Mouse (Mus musculus) hematopoietic stem cell, adult 5-6 weeks (primary cell): ENCODE data around the gene Rptor. TPM values are rescaled to one million over a fixed set of nuclear protein-coding genes. Genes with fewer than 3 reads are reported as not detected.

ENCODE experiments used
- ATAC-seq, 2 experiments: fragments of 125-278 bp in 1 of 2; replicated peaks in 1 of 2; 2 replicates each; pipeline ENCODE4 v1.8.0; 2016 to 2017; ENCODE audit warnings: inconsistent platforms in 2 of 2, mild to moderate bottlenecking in 2 of 2, moderate number of reproducible peaks in 2 of 2, low read depth in 1 of 2, moderate TSS enrichment in 1 of 2; ENCODE audit not compliant: low FRiP score in 2 of 2, poor library complexity in 2 of 2, severe bottlenecking in 2 of 2, insufficient read depth in 1 of 2, low TSS enrichment in 1 of 2
- total RNA-seq: library from RNA; stranded (forward); fragments of 172-1452, 232-1000 nt; gene quantifications from 2 replicates; pipeline ENCODE4 v1.2.3, GENCODE M21; 2017

The Rptor gene
- total RNA-seq, 1 experiment from 2014 or later, result 21.8 TPM

DNA sequence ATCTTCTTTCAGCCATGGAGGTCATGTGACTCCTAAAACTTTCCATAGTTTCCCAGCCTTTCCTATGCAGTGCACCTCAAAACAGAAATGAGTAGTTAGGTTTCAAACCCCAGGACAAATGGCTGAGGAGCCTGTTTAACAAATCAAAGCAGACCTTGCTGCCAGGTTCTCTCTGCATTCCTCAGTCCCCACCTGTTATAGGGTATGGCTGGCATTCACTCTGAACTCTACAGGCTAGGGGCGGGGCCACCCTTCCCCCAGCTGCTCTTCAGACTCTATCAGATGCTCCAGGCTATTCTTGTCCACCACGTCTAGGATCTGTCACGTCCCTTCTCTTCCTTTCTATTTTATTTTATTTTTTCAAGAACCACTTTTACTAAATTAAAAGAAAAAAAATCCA is 8.7 kb upstream of the Rptor start:
- ATAC-seq, result no peak

DNA sequence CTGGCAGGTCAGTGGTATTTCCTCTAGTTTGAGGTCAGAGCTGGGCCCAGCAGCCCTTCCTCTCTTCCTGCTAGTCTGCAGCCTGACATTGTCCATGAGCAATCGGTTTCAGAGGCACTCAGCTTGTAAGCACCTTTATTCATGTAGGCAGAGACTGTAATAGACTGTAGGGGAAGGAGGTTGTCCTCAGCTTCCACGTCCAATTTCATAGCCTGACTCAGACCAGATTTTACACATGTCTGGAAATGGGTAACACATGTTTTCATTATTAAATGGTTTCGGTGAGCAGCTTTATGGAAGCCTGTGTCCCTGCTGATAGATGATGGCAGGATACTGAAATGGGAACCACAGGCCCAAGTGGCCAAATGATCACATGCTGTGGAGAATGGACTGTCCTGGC is 3.8 kb upstream of the Rptor start:
- no peak for ATAC-seq

DNA sequence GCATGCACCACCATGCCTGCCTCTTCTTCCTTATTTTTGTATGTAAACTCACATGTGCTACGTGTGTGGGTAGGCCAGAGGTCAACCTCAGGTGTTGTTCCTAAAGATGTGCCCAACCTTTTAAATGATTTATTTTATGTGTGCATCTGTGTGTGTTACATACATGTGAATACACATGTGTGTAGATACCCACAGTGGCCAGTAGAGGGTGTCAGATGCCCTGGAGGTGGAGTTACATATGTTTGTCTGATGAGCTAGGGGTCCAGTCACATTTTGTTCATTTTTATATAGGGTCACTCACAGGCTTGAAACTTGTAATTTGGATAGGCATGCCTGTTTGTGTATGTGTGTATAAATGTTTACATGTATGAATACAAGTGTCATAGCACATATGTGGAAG is 2.4 kb upstream of the Rptor start:
- no peak for ATAC-seq

DNA sequence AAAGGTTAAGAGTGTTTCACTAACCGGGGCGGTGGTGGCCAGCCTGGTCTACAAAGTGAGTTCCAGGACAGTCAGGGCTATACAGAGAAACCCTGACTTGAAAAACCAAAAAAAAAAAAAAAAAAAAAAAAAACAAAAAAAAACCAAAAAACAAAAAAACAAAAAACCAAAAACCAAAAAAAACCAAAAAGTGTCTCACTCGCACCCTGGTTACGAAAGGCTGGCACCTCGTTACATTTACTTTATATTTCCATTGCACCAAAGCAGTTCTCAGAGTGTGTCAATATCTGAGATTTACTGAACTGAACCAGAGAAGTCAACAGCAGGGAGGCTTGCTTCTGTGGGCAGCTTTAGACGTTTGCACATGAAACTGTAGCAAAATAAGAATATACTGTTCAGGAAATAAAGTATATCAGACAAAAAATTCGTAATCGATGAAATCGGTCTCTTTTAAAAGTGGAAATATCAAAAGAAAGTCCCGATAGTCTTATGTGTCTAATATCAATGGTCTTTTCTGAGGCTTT is 466 bp upstream of the Rptor start:
- no peak for ATAC-seq

DNA sequence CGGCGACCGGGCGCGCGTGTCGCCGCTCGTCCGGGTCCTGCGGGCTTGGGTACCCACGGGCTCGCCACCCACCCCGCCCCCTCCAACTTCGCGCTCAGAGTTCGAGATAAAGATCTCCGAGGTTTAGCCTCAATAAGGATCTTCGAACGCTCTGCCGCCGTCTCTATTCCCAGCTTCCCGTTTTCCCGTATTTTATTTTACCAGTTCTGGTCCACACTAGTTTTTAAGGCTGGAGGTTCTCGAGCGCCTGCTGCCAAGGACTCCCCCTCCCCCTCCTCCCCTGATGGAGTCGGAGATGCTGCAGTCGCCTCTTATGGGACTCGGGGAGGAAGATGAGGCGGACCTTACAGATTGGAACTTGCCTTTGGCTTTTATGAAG is 811 bp downstream of the Rptor start:
- ATAC-seq, result no peak

DNA sequence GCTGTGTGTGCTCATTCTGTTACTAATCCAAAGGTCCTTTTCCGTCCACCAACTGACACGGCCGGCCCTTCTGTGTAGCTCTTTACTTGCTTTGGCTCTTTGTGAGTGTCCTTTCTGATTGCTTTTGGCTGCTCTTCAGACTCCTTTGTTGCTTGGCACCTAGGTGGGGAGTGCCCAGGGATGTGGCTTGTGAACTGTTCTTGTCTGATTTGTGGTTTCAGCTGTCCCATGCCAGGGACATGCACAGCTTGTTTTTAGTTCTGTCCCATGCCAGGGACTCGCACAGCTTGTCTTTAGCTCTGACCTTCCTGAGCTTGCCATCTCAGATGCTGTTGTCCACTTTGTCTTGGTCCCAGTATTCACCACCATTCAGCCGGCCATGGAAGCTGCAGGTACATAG is 4.8 kb downstream of the Rptor start:
- ATAC-seq, result no peak

DNA sequence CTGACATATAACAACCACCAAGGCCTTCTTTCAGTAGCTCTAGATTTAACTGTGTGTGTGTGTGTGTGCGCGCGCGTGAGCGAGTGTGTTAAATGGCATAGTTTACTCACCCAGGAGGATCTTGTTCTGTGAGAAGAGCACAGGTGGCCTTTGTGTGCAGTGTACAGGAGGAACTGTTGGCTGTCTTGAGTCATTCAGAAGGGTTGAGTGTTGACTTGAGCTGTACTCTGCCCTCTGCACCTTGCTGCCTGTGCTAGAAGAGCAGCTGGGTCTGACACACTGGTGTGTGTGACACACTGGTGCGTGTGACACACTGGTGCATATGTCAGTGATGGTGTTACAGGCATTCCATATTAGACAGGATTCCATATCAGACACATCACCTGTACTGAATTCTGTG is 8.8 kb downstream of the Rptor start:
- no peak for ATAC-seq

DNA sequence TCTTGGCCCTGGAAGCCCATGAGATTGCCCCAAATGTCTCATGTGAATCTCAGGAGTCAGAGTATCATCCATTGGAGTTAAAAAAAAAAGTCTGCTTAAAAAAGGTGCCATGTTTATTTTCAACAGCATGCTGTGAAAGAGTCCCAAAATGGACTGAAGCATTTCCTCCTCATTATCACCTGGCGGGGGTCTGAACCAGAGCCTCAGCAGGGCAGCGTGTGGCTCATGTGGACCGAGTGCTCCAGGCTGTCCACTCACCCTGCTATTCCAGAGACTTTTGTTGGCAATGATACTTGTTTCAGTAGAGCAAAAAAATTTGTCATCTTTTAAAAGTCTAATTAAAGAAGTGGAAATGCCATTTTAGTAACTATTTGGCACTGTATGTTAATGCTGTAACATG is 9.5 kb downstream of the Rptor start:
- ATAC-seq, result no peak

DNA sequence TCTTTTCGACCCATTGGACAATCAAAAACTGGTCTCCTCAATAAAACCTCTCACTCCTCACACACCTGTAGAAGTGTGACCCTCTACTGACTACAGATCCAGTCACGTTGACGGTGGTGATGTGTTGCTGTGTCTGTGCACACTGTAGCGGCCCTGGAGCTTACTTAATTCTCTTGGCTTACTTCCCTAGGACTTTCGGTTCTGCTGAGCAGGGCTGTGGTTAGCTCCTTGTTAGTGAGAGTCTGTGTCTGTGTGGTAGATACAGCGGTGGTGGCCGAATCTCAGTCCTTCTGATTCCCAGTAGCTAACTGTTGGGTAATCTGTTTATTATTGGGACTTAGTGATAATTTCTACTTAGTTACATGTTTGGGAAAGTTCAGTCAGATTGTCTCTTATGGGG is 12.4 kb downstream of the Rptor start:
- ATAC-seq, result no peak

DNA sequence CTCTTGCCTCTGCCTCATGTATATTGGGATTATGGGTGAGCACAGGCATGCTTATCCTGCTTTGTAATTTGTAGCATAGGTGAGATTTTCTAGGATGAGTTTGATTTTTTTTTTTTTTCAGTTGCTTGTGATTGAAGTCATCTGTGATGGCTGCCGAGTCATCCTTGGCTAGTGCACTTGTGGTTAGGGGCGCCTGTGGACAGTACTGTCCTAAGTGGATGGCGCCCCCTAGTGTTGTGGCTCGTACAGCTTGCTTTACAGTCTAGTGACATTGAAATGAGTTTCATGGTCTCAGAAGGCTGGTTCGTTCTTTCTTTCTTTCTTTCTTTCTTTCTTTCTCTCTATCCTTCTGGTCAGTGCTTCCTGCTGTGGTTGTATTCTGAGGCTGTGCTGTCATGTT is 16.1 kb downstream of the Rptor start:
- no peak; a peak in 1 of 4 replicates for ATAC-seq

DNA sequence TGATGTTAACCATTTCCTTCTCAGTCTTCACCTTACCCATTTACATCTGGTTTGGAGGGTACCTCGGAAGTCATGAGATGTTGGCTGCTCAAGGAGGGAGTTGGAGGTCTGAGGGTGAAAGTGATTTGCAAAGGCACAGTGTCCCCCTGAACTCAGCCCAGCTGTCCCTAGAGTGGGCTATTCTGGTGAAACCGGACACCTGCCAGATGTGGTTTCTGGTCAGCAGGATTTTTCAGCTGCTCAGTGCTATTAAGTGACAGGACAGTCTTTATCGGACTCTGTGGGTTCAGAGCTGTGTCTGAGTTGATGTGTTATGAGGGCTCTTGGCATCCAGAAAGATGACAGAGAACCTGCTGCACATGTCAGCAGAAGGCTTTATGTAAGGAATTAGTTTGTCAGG is 18.6 kb downstream of the Rptor start:
- ATAC-seq, result no peak

DNA sequence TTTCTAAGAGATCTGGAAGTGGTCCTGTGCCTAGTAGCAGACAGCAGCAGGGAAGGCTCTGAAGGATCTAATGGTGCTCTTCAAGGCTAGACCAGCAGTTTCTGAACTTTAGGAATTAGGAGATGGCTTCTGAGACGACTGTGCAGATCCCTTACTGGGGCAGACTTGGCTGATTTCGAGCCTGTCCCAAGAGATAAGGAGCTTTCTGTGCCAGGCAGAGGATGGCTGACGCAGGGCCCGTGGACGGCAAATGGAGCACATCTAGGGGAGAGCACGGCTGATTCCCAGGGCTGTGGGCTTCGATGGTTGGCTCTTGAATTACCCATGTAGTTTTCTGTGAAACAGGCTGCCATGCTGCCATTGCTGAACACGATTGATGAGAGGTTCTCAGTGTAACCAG is 21.1 kb downstream of the Rptor start:
- no peak for ATAC-seq

DNA sequence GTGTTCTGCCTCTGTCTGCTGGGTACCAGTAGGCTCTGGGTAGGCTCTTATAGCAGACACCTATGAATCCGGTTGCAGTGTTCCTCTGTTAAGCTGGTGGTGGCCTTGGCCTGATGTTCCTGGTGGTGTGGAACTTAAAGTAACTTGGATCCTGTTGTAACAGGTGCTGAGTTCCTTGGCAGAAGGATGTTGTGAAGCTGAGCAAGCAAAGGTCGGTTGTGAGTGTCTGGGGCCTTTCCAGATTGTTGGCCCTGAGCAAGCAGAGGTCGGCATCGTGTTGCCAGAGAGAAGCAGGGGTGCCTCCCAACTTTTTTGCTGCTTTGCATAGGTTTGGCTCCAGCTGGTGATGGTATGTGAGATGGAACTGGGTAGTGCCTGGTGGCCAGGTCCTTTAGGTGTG is 21.7 kb downstream of the Rptor start:
- ATAC-seq, result no peak

DNA sequence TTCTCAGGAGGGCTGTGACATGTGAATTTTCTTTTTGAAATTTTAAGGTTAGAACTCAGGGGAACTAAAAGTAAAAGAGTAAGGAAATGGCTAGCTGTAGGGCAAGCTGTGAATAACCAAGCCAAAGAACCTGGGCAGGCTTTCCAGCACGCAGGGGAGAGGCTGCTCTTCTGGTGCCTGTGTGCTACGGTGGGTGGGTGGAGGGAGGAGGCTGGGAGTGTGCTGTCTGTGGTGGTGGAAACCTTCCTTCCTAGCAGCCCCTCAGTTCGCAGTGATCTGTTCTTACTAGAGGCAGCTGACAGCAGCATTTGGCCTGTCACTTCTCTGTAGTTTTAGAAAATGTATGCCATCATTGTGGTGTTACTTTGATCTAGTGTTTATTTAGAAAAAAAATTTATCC is 22.2 kb downstream of the Rptor start:
- no peak for ATAC-seq

DNA sequence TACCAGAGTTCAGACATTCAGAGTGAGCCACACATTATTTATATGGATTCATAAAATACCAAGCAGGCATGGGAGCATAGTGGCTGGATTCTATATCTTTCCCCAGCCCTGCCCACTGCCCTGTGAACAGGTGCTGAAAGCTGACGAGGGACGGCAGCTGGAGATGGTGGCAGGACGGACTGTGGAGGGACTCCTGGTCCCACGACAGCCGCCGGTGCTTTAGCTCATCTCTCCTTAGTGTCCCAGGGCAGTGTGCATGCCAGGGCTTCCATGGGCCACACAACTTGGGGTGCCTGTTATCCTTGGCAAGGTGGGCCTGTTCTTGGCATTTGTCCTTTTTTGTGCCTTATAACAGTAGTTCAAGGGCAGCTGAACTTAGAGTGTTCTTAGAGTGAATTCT is 22.8 kb downstream of the Rptor start:
- ATAC-seq, result no peak

DNA sequence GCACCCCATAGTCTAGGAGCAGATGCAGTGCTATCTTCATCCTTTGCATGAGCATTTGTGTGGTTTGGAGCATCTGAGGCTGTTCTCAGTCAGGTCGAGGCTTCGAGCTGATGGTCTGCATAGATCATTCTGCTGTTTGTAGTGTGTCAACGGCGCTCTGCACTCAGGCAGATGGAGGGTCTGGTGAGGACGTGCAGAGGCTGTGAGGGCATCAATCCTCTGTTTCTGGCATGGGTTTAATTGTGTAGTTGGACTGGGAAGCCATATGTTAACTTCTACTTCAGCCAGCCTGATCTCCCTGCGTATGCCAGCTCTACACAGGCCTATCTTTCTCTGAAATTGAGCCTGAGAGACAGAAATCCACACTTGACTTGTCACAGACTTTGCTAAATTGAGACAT is 23.2 kb downstream of the Rptor start:
- no peak for ATAC-seq

DNA sequence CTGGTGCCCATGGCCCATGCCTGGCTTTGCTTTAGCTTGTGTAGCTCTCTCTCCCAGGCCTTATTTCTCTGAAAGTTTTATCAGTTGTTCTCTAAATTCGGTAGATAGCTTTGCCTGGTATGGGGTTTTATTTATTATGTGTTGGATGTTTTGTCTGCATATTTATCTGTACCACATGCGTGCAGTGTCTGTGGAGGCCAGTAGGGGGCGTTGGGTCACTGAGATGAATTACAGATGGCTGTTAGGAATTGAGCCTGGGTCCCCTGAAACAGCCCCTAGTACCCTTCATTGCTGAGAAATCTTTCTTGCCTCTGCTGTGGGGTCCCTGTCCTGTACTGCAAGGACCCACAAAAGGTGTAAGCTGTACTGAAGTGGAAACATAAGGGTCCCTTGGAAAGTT is 24.5 kb downstream of the Rptor start:
- ATAC-seq, result no peak

DNA sequence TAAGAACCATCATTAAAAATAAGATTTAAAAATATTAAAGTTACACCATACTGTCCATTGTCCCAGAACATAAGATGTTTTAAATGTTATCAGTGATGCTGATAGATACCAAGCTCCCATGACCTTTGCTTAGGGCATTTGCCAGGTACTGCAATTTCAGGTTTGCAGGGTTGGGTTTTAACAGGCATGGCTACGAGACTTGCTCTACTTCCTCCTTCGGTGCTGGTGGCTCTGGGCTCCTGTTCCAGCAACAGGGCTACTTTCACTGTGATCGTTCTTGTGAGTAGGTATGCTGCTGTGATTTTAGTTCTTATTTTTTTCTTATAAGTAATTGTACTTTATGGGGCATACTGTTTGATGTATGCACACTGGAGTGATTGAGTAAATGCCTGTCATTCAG is 26.4 kb downstream of the Rptor start:
- no peak for ATAC-seq

DNA sequence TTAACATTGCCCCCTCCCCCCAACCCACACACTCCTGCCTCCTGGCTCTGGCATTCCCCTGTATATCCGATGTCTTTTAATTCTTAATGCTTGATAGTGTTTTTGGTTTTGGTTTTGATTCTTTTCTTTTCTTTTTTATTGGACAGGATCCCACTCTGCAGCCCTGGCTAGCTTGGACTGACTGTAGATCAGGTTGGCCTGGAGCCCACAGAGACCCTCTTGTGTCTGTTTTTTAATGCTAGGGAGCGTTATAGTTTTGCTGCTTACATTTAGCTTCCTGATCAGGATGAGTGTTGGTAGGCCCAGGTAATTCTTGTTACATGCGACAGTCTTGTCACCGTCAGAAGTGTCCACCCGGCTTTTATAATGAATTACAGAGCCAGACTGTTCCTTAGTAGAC is 27.6 kb downstream of the Rptor start:
- no peak for ATAC-seq

DNA sequence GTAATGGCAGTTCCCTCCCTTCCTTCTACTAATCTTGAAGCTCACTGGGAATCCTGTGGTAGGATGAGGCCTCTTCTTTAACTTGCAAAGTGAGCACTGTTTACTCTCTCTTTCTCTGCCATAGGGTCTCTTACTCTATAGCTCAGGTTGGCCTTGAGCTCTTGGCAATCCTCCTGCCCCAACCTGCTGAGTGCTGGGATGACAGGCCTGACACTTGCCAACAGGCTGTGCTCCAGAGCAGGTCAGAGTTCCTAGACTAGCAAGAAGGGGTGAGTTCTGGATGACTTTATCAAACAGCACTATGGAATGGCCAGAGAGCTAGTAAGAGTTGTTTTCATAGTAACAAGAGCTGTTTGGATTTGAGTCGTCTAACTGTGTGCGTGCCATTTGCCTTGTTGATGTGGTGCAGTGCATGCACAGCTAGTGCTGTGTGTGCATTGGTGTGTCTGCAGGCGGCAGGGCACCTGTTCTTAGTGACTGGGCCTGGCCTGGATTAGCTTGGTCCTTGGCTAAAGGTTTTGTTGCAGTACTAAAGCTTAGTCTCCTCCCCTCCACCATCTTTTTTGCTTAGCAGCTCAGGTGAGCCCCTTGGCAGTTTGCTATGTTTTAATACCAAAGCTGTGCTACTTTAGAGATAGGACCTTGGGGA is 28.6 kb downstream of the Rptor start:
- ATAC-seq, result no peak
